Mouse (Mus musculus): ENCODE results near the gene Esr1. TPM values are rescaled to one million over a fixed set of nuclear protein-coding genes. Genes with fewer than 3 reads are reported as not detected.

The Esr1 gene
- polyA plus RNA-seq, 1 experiment from 2014 or later: 0.47 TPM

DNA sequence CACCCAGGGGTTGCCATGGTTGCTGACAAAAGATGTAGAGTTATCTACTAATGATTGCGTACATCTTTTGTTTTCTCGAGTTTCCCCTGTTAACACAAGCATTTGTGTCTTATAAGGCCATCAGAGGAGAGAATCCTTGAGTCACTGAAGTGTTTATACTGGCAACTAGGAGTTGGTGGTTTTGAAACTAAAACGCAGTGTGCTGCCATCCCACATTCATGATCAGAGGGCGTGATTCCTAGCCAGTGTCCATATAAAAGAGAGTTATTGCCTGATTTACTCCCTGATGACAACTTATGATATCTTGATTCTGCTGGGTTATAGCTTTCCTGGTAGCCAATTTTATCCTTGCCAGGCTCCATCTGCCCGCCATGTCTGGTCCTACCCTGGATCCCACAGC, 331.8 kb downstream of the Esr1 start:
- Histone ChIP-seq H3K4me2 (ENCODE audit: low read depth, low read length) (no peak overlapping the region), H3K4me1 (ENCODE audit: control insufficient read depth, low read depth, low read length) (no peaks in the 10 kb centered on the region), H3K9me3 (replicated peaks; ENCODE audit: control insufficient read depth, low read length) (no peaks in the 10 kb centered on the region), H3K27ac (ENCODE audit: low read length) (no peak overlapping the region), H3K36me3 (ENCODE audit: control insufficient read depth, insufficient read depth) (no peaks in the 10 kb centered on the region), H3K9ac (ENCODE audit: low read depth, low read length) (no peak overlapping the region), H3K27me3 (ENCODE audit: control insufficient read depth, insufficient read depth, low read depth, low read length) (no peaks in the 10 kb centered on the region), H3K4me3 (ENCODE audit: low read depth, low read length) (no peak overlapping the region)
- 48% methylated on average over 5 of the region's 5 CpGs for WGBS (ENCODE audit: insufficient replicate concordance)
- ATAC-seq (ENCODE audit: low read depth): no peak

DNA sequence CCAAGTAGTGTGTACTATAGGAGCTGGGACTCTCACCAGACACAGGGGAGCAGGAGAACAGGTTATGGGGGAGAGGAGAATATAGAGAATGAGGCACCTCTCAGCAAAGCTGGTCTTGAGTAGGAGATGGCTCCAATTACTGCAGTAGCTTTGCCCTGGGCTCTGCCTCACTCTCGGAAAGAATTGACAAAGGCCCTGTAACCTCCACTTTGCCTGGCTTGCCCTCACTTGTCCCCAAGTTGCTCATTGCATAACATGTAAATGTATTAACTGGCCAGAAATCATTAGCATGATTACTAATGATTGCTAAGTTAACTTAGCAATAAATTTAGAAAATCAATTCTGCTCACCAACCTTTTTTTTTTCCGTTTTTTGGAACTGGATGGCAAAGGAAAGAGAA, 333.3 kb downstream of the Esr1 start:
- H3K4me3 ChIP-seq (ENCODE audit: low read depth, low read length): no peak overlapping the region
- H3K27me3 ChIP-seq (ENCODE audit: control insufficient read depth, insufficient read depth, low read depth, low read length): no peaks in the 10 kb centered on the region
- H3K4me1 ChIP-seq (ENCODE audit: control insufficient read depth, low read depth, low read length): no peaks in the 10 kb centered on the region
- H3K27ac ChIP-seq (ENCODE audit: low read length): no peak overlapping the region
- no peaks in the 10 kb centered on the region for H3K36me3 ChIP-seq (ENCODE audit: control insufficient read depth, insufficient read depth)
- H3K9me3 ChIP-seq (replicated peaks; ENCODE audit: control insufficient read depth, low read length): no peaks in the 10 kb centered on the region
- no peak overlapping the region for H3K4me2 ChIP-seq (ENCODE audit: low read depth, low read length)
- no peak for ATAC-seq (ENCODE audit: low read depth)
- 47% methylated on average over 2 of the region's 2 CpGs for WGBS (ENCODE audit: insufficient replicate concordance)
- H3K9ac ChIP-seq (ENCODE audit: low read depth, low read length): no peak overlapping the region

DNA sequence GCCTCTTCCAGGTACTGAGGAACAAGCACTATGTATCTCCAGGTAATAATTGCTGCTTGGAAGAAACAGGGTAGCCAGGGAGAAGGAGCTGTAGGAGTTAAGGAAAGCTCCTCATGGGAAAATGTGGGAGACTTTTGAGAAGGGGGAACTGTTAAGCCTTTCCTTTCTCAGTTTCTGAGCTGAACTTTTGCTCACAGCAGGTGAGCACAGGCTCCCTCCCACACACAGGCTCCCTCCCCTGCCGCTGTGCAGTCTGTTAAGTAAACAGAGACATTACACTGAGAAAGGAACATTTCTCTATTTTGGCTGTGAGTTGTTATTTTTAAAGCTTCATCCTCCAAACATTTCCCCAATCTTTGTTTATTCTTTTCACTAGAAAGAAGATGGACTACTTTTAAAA, 354.4 kb downstream of the Esr1 start:
- Histone ChIP-seq H3K4me1 (ENCODE audit: control insufficient read depth, low read depth, low read length) (no peaks in the 10 kb centered on the region), H3K9me3 (replicated peaks; ENCODE audit: control insufficient read depth, low read length) (no peaks in the 10 kb centered on the region), H3K27ac (ENCODE audit: low read length) (no peak overlapping the region), H3K4me3 (ENCODE audit: low read depth, low read length) (no peak overlapping the region), H3K36me3 (ENCODE audit: control insufficient read depth, insufficient read depth) (no peaks in the 10 kb centered on the region), H3K4me2 (ENCODE audit: low read depth, low read length) (no peak overlapping the region), H3K9ac (ENCODE audit: low read depth, low read length) (no peak overlapping the region), H3K27me3 (ENCODE audit: control insufficient read depth, insufficient read depth, low read depth, low read length) (no peaks in the 10 kb centered on the region)
- ATAC-seq (ENCODE audit: low read depth): no peak
- 33% methylated on average over 1 of the region's 1 CpGs for WGBS (ENCODE audit: insufficient replicate concordance)

DNA sequence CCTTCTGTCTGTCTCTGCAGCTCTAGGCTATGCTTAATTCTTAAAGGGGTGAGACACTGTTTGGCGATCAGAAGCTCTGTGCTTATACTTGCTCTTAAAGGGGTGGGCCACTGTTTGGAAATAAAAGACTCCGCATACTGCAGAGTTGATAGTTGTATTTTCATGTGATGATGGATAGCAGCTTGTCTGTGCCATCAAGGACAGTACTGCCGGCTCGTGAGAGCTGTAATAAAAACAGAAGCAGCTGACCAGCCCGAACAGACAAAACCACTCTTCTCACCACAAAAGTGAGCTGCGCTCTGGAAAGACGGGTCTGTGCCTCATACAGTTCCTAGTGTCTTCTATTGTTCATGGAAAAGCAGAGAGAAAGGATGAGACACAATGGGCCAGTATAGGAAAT, 359.8 kb downstream of the Esr1 start:
- H3K36me3 ChIP-seq (ENCODE audit: control insufficient read depth, insufficient read depth): no peaks in the 10 kb centered on the region
- H3K27ac ChIP-seq (ENCODE audit: low read length): no peak overlapping the region
- H3K9me3 ChIP-seq (replicated peaks; ENCODE audit: control insufficient read depth, low read length): no peaks in the 10 kb centered on the region
- 50% methylated on average over 7 of the region's 7 CpGs for WGBS (ENCODE audit: insufficient replicate concordance)
- no peak overlapping the region for H3K4me2 ChIP-seq (ENCODE audit: low read depth, low read length)
- no peaks in the 10 kb centered on the region for H3K27me3 ChIP-seq (ENCODE audit: control insufficient read depth, insufficient read depth, low read depth, low read length)
- no peak for ATAC-seq (ENCODE audit: low read depth)
- H3K4me3 ChIP-seq (ENCODE audit: low read depth, low read length): no peak overlapping the region
- no peaks in the 10 kb centered on the region for H3K4me1 ChIP-seq (ENCODE audit: control insufficient read depth, low read depth, low read length)
- H3K9ac ChIP-seq (ENCODE audit: low read depth, low read length): no peak overlapping the region

DNA sequence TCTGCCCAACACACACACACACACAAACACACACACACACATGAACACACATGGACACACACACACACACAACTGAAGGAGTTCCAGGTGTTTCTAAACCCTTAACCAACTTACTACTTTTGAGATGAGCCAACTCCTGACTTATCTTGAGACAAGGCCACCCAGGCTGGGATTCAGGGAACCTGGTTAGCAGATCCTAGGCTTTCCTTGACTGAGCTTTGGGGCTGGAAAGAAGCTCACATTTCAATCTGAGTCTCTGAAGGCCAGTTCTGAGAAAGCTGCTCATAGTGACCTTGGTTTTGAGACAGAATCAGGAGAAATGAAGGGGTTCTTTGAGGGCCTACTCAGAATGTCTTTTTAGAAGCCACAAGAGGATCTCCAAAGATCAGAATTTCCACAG, 360.2 kb downstream of the Esr1 start:
- H3K27ac ChIP-seq (ENCODE audit: low read length): no peak overlapping the region
- no peaks in the 10 kb centered on the region for H3K4me1 ChIP-seq (ENCODE audit: control insufficient read depth, low read depth, low read length)
- no peaks in the 10 kb centered on the region for H3K36me3 ChIP-seq (ENCODE audit: control insufficient read depth, insufficient read depth)
- no peak overlapping the region for H3K4me2 ChIP-seq (ENCODE audit: low read depth, low read length)
- no peaks in the 10 kb centered on the region for H3K9me3 ChIP-seq (replicated peaks; ENCODE audit: control insufficient read depth, low read length)
- H3K9ac ChIP-seq (ENCODE audit: low read depth, low read length): no peak overlapping the region
- ATAC-seq (ENCODE audit: low read depth): no peak
- no peaks in the 10 kb centered on the region for H3K27me3 ChIP-seq (ENCODE audit: control insufficient read depth, insufficient read depth, low read depth, low read length)
- H3K4me3 ChIP-seq (ENCODE audit: low read depth, low read length): no peak overlapping the region

DNA sequence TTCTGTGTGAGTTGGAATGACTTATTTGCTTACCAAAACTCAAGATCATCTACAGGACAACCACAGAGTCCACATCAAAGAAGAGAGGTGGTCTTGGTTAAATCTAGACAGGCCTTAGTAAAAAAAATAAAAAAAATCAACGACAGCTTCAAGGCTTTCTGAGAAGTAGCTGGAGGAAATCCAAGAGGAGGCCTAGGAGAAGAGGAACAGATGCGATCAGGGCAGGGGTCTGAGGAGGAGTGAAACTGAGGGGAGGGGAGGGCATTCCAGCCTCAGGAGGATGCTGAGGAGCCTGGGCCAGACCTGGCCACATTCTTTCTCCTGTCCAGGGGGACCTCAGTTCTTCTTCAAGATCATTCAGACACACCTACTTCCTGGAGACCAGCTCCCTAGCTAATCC, 360.6 kb downstream of the Esr1 start:
- no peak for ATAC-seq (ENCODE audit: low read depth)

DNA sequence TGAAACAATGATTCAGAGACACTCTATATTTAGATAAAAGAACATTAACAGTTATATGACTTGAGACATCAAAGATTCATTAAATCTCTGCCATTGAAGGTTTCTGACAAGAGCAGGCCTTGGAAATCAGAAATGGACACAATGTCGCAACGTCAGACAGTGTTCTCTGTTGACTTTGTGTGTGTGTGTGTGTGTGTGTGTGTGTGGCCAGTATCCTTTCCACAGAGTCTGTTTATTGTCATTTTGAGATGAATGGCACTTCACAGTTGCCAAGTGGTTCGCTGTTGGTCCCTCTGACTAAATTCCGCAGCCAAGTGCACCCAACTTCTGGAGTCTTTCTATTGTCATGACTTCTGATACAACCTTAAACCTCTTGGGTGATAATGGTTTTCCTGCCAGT, 362.9 kb downstream of the Esr1 start:
- Histone ChIP-seq H3K36me3 (ENCODE audit: control insufficient read depth, insufficient read depth) (no peaks in the 10 kb centered on the region), H3K27ac (ENCODE audit: low read length) (no peak overlapping the region), H3K9ac (ENCODE audit: low read depth, low read length) (no peak overlapping the region), H3K4me2 (ENCODE audit: low read depth, low read length) (no peak overlapping the region), H3K4me1 (ENCODE audit: control insufficient read depth, low read depth, low read length) (no peaks in the 10 kb centered on the region), H3K9me3 (replicated peaks; ENCODE audit: control insufficient read depth, low read length) (no peaks in the 10 kb centered on the region), H3K4me3 (ENCODE audit: low read depth, low read length) (no peak overlapping the region), H3K27me3 (ENCODE audit: control insufficient read depth, insufficient read depth, low read depth, low read length) (no peaks in the 10 kb centered on the region)
- ATAC-seq (ENCODE audit: low read depth): no peak
- 66% methylated on average over 4 of the region's 4 CpGs for WGBS (ENCODE audit: insufficient replicate concordance)

More for the DNA sequence above, 360.6 kb downstream of the Esr1 start:
- no peaks in the 10 kb centered on the region for H3K27me3 ChIP-seq (ENCODE audit: control insufficient read depth, insufficient read depth, low read depth, low read length)
- no peak overlapping the region for H3K4me3 ChIP-seq (ENCODE audit: low read depth, low read length)
- H3K4me1 ChIP-seq (ENCODE audit: control insufficient read depth, low read depth, low read length): no peaks in the 10 kb centered on the region
- H3K27ac ChIP-seq (ENCODE audit: low read length): no peak overlapping the region
- H3K36me3 ChIP-seq (ENCODE audit: control insufficient read depth, insufficient read depth): no peaks in the 10 kb centered on the region
- 33% methylated on average over 2 of the region's 2 CpGs for WGBS (ENCODE audit: insufficient replicate concordance)
- no peak overlapping the region for H3K9ac ChIP-seq (ENCODE audit: low read depth, low read length)
- H3K9me3 ChIP-seq (replicated peaks; ENCODE audit: control insufficient read depth, low read length): no peaks in the 10 kb centered on the region
- H3K4me2 ChIP-seq (ENCODE audit: low read depth, low read length): no peak overlapping the region

DNA sequence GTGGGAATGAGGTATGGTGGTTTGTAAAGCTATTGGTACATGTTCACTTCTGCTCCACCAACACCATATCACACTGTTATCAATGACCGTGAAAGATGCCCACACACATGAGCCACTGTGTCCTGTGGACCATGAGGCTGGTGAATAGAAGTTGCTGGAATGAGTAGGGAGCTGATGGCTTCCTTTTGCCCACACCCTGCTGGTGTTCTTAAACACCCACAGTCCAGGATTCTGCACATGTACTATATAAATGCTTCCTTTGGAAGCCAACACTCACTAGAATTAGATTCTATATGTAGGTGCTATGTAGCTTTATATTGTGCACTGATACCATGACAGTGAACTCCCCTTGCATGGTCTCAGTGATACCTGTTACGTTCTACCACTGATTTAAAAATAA, 365.2 kb downstream of the Esr1 start:
- H3K4me1 ChIP-seq (ENCODE audit: control insufficient read depth, low read depth, low read length): no peaks in the 10 kb centered on the region
- no peaks in the 10 kb centered on the region for H3K9me3 ChIP-seq (replicated peaks; ENCODE audit: control insufficient read depth, low read length)
- no peak overlapping the region for H3K4me3 ChIP-seq (ENCODE audit: low read depth, low read length)
- no peak for ATAC-seq (ENCODE audit: low read depth)
- H3K36me3 ChIP-seq (ENCODE audit: control insufficient read depth, insufficient read depth): no peaks in the 10 kb centered on the region
- no peak overlapping the region for H3K27ac ChIP-seq (ENCODE audit: low read length)
- H3K4me2 ChIP-seq (ENCODE audit: low read depth, low read length): no peak overlapping the region
- no peak overlapping the region for H3K9ac ChIP-seq (ENCODE audit: low read depth, low read length)
- no peaks in the 10 kb centered on the region for H3K27me3 ChIP-seq (ENCODE audit: control insufficient read depth, insufficient read depth, low read depth, low read length)
- WGBS (ENCODE audit: insufficient replicate concordance): 59% methylated on average over 2 of the region's 2 CpGs

DNA sequence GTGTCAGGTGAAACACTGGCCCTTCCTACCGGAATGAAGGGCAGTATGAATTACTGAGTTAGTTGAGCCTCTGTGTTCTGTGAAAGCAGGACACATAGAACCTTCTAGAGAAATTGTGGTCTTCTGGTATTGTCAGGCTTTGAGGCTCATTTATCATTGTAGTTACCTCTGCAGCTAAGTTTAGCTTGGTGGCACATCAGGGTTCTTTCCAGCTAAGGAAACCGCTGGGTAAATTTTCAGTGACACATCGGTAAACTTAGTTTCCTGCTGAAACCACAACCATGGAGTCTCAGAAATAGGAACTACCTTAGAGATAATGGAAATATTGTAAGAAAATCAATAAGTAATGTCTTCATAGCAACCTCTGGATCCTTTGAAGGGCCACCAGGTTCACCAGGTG, 366.0 kb downstream of the Esr1 start:
- no peaks in the 10 kb centered on the region for H3K36me3 ChIP-seq (ENCODE audit: control insufficient read depth, insufficient read depth)
- no peak for ATAC-seq (ENCODE audit: low read depth)
- H3K4me2 ChIP-seq (ENCODE audit: low read depth, low read length): no peak overlapping the region
- H3K9me3 ChIP-seq (replicated peaks; ENCODE audit: control insufficient read depth, low read length): no peaks in the 10 kb centered on the region
- no peaks in the 10 kb centered on the region for H3K4me1 ChIP-seq (ENCODE audit: control insufficient read depth, low read depth, low read length)
- H3K27me3 ChIP-seq (ENCODE audit: control insufficient read depth, insufficient read depth, low read depth, low read length): no peaks in the 10 kb centered on the region
- H3K9ac ChIP-seq (ENCODE audit: low read depth, low read length): no peak overlapping the region
- no peak overlapping the region for H3K4me3 ChIP-seq (ENCODE audit: low read depth, low read length)
- WGBS (ENCODE audit: insufficient replicate concordance): 15% methylated on average over 3 of the region's 3 CpGs
- H3K27ac ChIP-seq (ENCODE audit: low read length): no peak overlapping the region

DNA sequence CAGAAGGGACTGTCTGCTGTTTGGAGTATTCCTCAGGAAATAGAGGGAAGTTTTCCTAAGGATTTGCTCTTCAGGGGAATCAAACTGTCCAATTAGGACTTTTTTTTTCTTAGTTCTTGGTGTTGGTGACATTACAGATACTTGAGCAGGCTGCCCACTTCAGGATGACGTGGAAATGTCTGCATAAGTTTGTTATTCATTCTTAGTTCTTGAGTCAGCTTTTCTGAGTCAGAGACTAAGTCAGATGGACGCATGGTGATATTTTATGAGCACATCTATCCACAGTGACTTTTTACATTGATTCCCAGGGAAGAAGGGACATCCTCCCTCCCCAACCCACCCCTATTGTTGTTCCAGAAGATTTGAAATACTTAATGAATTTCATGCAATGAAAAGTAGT, 372.5 kb downstream of the Esr1 start:
- Histone ChIP-seq H3K27me3 (ENCODE audit: control insufficient read depth, insufficient read depth, low read depth, low read length) (no peaks in the 10 kb centered on the region), H3K27ac (ENCODE audit: low read length) (no peak overlapping the region), H3K4me2 (ENCODE audit: low read depth, low read length) (no peak overlapping the region), H3K9ac (ENCODE audit: low read depth, low read length) (no peak overlapping the region), H3K9me3 (replicated peaks; ENCODE audit: control insufficient read depth, low read length) (no peaks in the 10 kb centered on the region), H3K4me3 (ENCODE audit: low read depth, low read length) (no peak overlapping the region), H3K36me3 (ENCODE audit: control insufficient read depth, insufficient read depth) (no peaks in the 10 kb centered on the region), H3K4me1 (ENCODE audit: control insufficient read depth, low read depth, low read length) (no peaks in the 10 kb centered on the region)
- 38% methylated on average over 2 of the region's 2 CpGs for WGBS (ENCODE audit: insufficient replicate concordance)
- no peak for ATAC-seq (ENCODE audit: low read depth)
